Mouse (Mus musculus): Measurements from ENCODE around the gene Pdlim7.

GRCm38 (mm10) chr13:55476256-55476655, 37.2 kb downstream of the Pdlim7 start:
- TF ChIP-seq CTCF (IDR thresholded peaks at IDR 0.05; ENCODE audit: low read depth, low read length) (no peak), GATA2 (IDR thresholded peaks at IDR 0.05; ENCODE audit: borderline replicate concordance, low read depth, low read length) (no peak), GATA1 (IDR thresholded peaks at IDR 0.05; ENCODE audit: borderline replicate concordance, low read length) (no peak)
